ENCODE assay signal across 7 mouse cellular contexts in the genomic region with DNA sequence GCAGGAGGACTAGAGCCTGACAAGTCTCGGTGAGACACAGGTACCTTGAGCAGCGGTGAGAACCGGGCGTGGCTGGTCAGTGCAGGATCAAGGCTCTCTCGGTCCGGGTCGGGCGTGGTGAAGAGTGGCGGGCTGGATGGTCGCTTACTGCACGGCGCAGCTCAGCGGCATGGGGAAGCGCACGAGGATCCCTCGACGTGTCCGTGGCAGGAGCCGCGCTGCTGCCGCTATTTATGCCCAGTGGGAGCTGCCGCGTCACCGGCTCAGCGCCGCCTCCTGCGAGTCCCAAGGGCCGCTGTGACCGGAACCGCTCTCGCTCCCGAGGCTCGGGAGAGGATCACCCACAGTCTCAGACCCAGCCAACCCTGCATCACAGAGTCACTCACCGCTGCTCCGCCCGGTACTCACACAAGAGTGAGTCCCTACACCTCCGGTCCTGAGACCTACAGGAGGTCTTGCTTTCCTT. TPM values are rescaled to one million over a fixed set of nuclear protein-coding genes. Genes with fewer than 3 reads are reported as not detected.
A peak's percentile ranks its signal among the peaks of the same experiment; 100 is the strongest.
DNase-seq lines count a peak whose midpoint lies in the region; ATAC-seq and TF ChIP-seq lines count a peak whose summit lies in the region.

A gene (minus strand): TSS at position 277 of the 466 bp plus-strand sequence.

- H3K4me2 ChIP-seq in forebrain, embryonic 15.5 days (replicated peaks) = peak within 1 kb of the TSS; percentile 48
- H3K4me2 ChIP-seq in intestine, embryonic 15.5 days (replicated peaks) = peak within 1 kb of the TSS; percentile 71

- H3K4me1 ChIP-seq in E14TG2a.4 (replicated peaks; ENCODE audit: low read depth, low read length) = peaks cover 19% of the 10 kb centered on the region
- peaks cover 7% of the 10 kb centered on the region for H3K4me1 ChIP-seq in forebrain, embryonic 15.5 days
- peaks cover 5% of the 10 kb centered on the region; the same call in 1 of the 2 replicates for H3K4me1 ChIP-seq in intestine, embryonic 15.5 days (replicated peaks)
- no peaks in the 10 kb centered on the region; the same call in 1 of the 2 replicates for H3K4me1 ChIP-seq in thymus, adult 2 months (replicated peaks; ENCODE audit: control insufficient read depth, insufficient read depth, low read length)

- H3K27ac ChIP-seq in forebrain, embryonic 15.5 days (replicated peaks) = no peak within 1 kb of the TSS
- no peak within 1 kb of the TSS for H3K27ac ChIP-seq in intestine, embryonic 15.5 days
- H3K27ac ChIP-seq in thymus, adult 2 months (ENCODE audit: control insufficient read depth, insufficient read depth, low read length) = no peak within 1 kb of the TSS

- no peaks in the 10 kb centered on the region for H3K36me3 ChIP-seq in E14TG2a.4 (ENCODE audit: insufficient read depth, low read length)
- H3K36me3 ChIP-seq in forebrain, embryonic 15.5 days = no peaks in the 10 kb centered on the region
- H3K36me3 ChIP-seq in intestine, embryonic 15.5 days = no peaks in the 10 kb centered on the region
- H3K36me3 ChIP-seq in thymus, adult 2 months (ENCODE audit: control insufficient read depth, insufficient read depth, low read length) = no peaks in the 10 kb centered on the region

- TF ChIP-seq CTCF in E14TG2a.4 (conservative IDR thresholded peaks at IDR 0.05; ENCODE audit: low read length) = no peak
- no peak for TF ChIP-seq CTCF in thymus, adult 2 months (IDR thresholded peaks at IDR 0.05; ENCODE audit: borderline replicate concordance, control insufficient read depth, extremely low read depth, insufficient read depth, low read length, poor library complexity)

- DNase-seq in ES-CJ7 (ENCODE audit: low read depth, low spot score) = peak; percentile 21
- peak; percentile 39 for DNase-seq in lung, postnatal 14 days
- peak; percentile 11 for DNase-seq in retina, postnatal 7 days (ENCODE audit: low read depth, low spot score)
- no peak for DNase-seq in thymus, adult 2 months

- peaks cover 73% of the 10 kb centered on the region for H3K27me3 ChIP-seq in E14TG2a.4 (ENCODE audit: insufficient read depth, low read length)
- peaks cover 15% of the 10 kb centered on the region for H3K27me3 ChIP-seq in forebrain, embryonic 15.5 days
- H3K27me3 ChIP-seq in intestine, embryonic 15.5 days (replicated peaks) = peaks cover 27% of the 10 kb centered on the region
- H3K27me3 ChIP-seq in thymus, adult 2 months (ENCODE audit: control insufficient read depth, insufficient read depth, low read length) = no peaks in the 10 kb centered on the region; the same call in 1 of the 2 replicates

- 3% methylated on average over 37 of the region's 37 CpGs for WGBS in forebrain, embryonic 15.5 days
- under 1% methylated on average over 37 of the region's 37 CpGs for WGBS in intestine, embryonic 15.5 days
- 7% methylated on average over 37 of the region's 37 CpGs for WGBS in thymus, adult 2 months

- no peak for TF ChIP-seq POLR2A in thymus, adult 2 months (IDR thresholded peaks at IDR 0.05; ENCODE audit: control insufficient read depth, extremely low read depth, insufficient read depth, low read length, poor library complexity)

- H3K9me3 ChIP-seq in E14TG2a.4 (ENCODE audit: low read length) = peaks cover 6% of the 10 kb centered on the region
- no peaks in the 10 kb centered on the region for H3K9me3 ChIP-seq in forebrain, embryonic 15.5 days
- no peaks in the 10 kb centered on the region for H3K9me3 ChIP-seq in intestine, embryonic 15.5 days

- H3K9ac ChIP-seq in forebrain, embryonic 15.5 days (replicated peaks) = peak within 1 kb of the TSS; percentile 31
- peak within 1 kb of the TSS; percentile 36 for H3K9ac ChIP-seq in intestine, embryonic 15.5 days

- peak within 1 kb of the TSS; percentile 72 for H3K4me3 ChIP-seq in E14TG2a.4 (replicated peaks; ENCODE audit: low read length)
- H3K4me3 ChIP-seq in forebrain, embryonic 15.5 days = peak within 1 kb of the TSS; percentile 31
- peak within 1 kb of the TSS; percentile 31 for H3K4me3 ChIP-seq in intestine, embryonic 15.5 days (replicated peaks)
- no peak within 1 kb of the TSS for H3K4me3 ChIP-seq in thymus, adult 2 months (ENCODE audit: control insufficient read depth, insufficient read depth, low read length)

- ATAC-seq in forebrain, embryonic 15.5 days (replicated peaks) = peak; percentile 26; the same call in 1 of the 2 replicates
- peak; percentile 66 for ATAC-seq in intestine, embryonic 15.5 days

RNA-seq across cellular contexts. Expression of the gene that starts here (rescaled TPM):
- 4.6 and 6.4 TPM in 2 replicates for polyA plus RNA-seq in forebrain, embryonic 15.5 days (2015; fragmentation: Nextera tagmentation; extraction: Ambion mirVana)
- polyA plus RNA-seq in intestine, embryonic 15.5 days (2015; fragmentation: Nextera tagmentation; extraction: Ambion mirVana) = 15.6 and 16.4 TPM in 2 replicates
- polyA plus RNA-seq in thymus, adult 2 months (2012; rRNA removed) = 3.4 and 3.5 TPM in 2 replicates
